Mouse (Mus musculus) CD8-positive naive resting alpha-beta T cell, adult 2 months (primary cell): Measurements from ENCODE around the gene Scn1a.

Source experiments
- DNase-seq, 2 experiments: peaks; one replicate each; pipeline ENCODE4 v3.0.0; 2022; ENCODE audit warnings: low read depth in 2 of 2, low spot score in 2 of 2

The Scn1a gene

GRCm38 (mm10) chr2:66440711-66441110 is at the start of gene Scn1a:
TSS of gene Scn1a (minus strand) at chr2:66440840.
- DNase-seq = no peak

- DNase-seq = no peak
Observed at GRCm38 (mm10) chr2:66478395-66478794, 37.8 kb upstream of the Scn1a start.

- no peak for DNase-seq
Observed at GRCm38 (mm10) chr2:66473181-66473822, 32.7 kb upstream of the Scn1a start.

- DNase-seq = no peak
Observed at GRCm38 (mm10) chr2:66465484-66465883, 24.8 kb upstream of the Scn1a start.

- DNase-seq = no peak
Observed at GRCm38 (mm10) chr2:66464874-66465458, 24.3 kb upstream of the Scn1a start.

- DNase-seq = no peak
Observed at GRCm38 (mm10) chr2:66463916-66464315, 23.3 kb upstream of the Scn1a start.

- DNase-seq = no peak
Observed at GRCm38 (mm10) chr2:66462458-66462857, 21.8 kb upstream of the Scn1a start.

GRCm38 (mm10) chr2:66439764-66440471 is 722 bp downstream of the Scn1a start:
- DNase-seq = no peak

GRCm38 (mm10) chr2:66436286-66436685 is 4.4 kb downstream of the Scn1a start:
- DNase-seq = no peak

- no peak for DNase-seq
Observed at GRCm38 (mm10) chr2:66409740-66410290, 30.8 kb downstream of the Scn1a start.

- DNase-seq = no peak
Observed at GRCm38 (mm10) chr2:66408899-66409739, 31.5 kb downstream of the Scn1a start.

- no peak for DNase-seq
Observed at GRCm38 (mm10) chr2:66408456-66408855, 32.2 kb downstream of the Scn1a start.

GRCm38 (mm10) chr2:66392586-66392985 is 48.1 kb downstream of the Scn1a start:
- DNase-seq = no peak

GRCm38 (mm10) chr2:66367957-66368356 is 72.7 kb downstream of the Scn1a start:
- DNase-seq = no peak

GRCm38 (mm10) chr2:66350590-66350989 is 90.0 kb downstream of the Scn1a start:
- no peak for DNase-seq

- no peak for DNase-seq
Observed at GRCm38 (mm10) chr2:66346622-66347021, 94.0 kb downstream of the Scn1a start.

- DNase-seq = no peak
Observed at GRCm38 (mm10) chr2:66346181-66346580, 94.5 kb downstream of the Scn1a start.

GRCm38 (mm10) chr2:66337406-66337805 is 103.2 kb downstream of the Scn1a start:
- no peak for DNase-seq

GRCm38 (mm10) chr2:66336396-66336795 is 104.2 kb downstream of the Scn1a start:
- no peak for DNase-seq

GRCm38 (mm10) chr2:66272551-66272950 is 168.1 kb downstream of the Scn1a start:
- no peak for DNase-seq
